Mouse (Mus musculus): ENCODE data around the gene Fam19a4.

Fam19a4 gene

DNA sequence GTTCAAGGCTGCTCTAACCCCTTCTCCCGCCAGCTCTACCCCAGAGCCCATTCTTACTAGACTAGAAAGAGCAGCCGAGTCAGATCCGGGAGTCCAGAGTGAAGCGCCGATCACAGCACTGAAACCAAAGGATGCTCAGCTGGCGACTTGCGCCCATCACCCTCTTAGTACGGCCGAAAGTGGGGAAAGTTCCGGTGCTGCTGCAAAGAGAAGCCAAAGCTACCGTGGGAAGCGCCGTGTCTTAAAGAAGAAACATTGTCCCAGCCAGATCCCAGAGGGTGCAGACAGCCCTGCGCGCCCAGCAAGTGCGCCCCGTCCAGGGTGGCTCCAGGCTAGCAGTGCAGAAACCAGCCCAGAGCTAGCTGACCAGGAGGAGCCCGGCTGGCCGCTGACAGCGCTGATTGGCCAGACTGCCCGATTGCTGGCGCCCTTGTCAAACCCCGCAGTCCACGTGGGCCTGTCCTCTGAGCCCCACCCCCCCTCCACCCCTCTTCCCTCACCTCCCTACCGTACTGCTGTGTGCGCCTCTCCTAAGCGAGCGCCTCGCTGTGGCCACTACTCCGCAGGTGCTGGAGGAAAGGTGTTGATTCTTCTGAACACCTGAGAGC lies at the start of gene Fam19a4:
Gene Fam19a4, minus strand, starts transcription at position 340 of the 608 bp plus-strand sequence.
- ChIA-PET CTCF (interaction anchor here in 2 of 4 experiments (1.1 to 2.3 kb wide), 6 partner anchors 14 to 90 kb away, joined by 3 to 7 read pairs (median 4); no protein-coding TSS in a partner anchor), POLR2A (interaction anchor here in 3 of 4 experiments (0.6 to 2.0 kb wide), 10 partner anchors 12 to 45 kb away, joined by 3 to 5 read pairs (median 3); no protein-coding TSS in a partner anchor)

DNA sequence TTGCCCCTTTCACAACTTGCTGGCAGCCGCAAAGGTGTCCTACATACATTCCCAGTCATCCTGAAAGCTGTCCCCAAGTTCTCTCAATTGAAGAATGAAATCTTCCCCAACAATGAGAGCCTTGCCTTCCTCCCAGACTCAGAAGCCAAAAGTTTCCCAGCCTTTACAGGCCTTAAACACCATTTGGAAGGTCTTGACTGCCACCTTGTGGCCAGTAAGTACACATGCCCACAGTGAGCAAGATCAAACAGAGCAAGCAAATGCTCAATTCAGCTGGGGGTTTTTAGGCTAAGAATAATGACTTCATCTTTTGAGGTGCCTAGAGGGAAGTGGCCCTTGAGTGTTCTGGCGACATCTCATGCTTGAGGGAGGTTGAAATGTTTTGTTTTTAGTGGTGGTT lies 46.6 kb upstream of the Fam19a4 start:
- CTCF ChIA-PET, result interaction anchor here (0.6 to 1.9 kb wide), 39 partner anchors 9 to 1883 kb away, joined by 3 to 6 read pairs (median 3); partner anchors contain the start of genes Eogt (in 1 of the 4) and Fam19a4 (in 1 of the 4)

DNA sequence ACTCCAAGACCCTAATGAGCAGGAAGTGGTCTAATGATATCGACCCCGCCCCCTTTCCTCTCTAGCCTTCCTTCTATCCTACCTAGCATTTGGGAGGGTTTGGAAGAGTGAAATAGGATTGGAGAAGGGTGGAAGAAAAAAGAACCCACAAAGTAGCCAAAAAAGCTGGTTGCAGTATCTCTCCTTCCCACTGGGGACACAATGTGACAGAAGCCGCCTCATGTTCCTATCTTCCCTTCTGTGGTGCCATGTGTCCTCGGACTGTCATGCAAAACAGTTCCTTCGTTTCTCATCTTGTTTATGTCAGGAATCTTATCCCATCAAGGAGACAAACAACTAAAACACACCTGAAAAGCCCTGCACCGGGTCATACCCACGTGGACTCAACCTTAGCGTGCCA lies 45.9 kb upstream of the Fam19a4 start:
- CTCF ChIA-PET, result interaction anchor here (0.6 to 1.9 kb wide), 26 partner anchors 9 to 1480 kb away, joined by 3 to 6 read pairs (median 3); partner anchors contain the start of gene Eogt (in 1 of the 4)
- POLR2A ChIA-PET, result interaction anchor here in 2 of 4 experiments (1.0 to 1.1 kb wide), 2 partner anchors 37 to 39 kb away, joined by 3 read pairs; no protein-coding TSS in a partner anchor

More for the DNA sequence above, 46.6 kb upstream of the Fam19a4 start:
- POLR2A ChIA-PET, result interaction anchor here in 3 of 4 experiments (0.9 to 1.3 kb wide), 5 partner anchors 19 to 166 kb away, joined by 3 to 13 read pairs (median 3); no protein-coding TSS in a partner anchor

DNA sequence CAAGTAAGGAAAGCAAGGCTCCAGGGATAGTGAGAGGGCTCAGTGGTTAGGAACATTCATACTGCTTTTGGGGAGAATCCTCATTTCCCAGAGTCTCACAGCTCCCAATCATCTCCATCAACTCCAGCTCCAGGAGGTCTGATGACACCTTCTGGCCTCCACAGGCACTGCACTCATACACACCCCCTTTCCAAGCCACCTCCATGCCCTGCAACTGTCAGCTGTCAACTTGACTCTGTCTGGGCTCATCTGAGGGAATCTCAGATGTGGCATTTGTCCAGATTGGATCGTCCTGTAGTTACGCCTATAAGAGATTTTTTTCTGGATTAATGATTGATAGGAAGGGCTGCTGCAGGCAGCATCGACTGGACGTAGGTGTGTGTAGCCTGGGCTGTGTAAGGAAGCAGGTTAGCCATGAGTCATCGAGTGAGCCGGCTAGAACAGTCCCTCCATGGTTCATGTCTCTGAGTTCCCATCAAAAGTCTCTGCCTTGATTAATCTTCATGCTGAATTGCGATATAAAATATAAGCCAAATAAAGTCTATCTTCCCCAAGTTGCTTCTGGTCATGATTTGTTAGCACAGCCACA lies 44.1 kb upstream of the Fam19a4 start:
- ChIA-PET POLR2A (interaction anchor here in 2 of 4 experiments (0.8 to 3.0 kb wide), 3 partner anchors 22 to 58 kb away, joined by 3 to 9 read pairs (median 3); no protein-coding TSS in a partner anchor), CTCF (interaction anchor here (0.5 to 1.8 kb wide), 35 partner anchors 10 to 313 kb away, joined by 3 to 8 read pairs (median 4); partner anchors contain the start of gene Fam19a4 (in 2 of the 4))

DNA sequence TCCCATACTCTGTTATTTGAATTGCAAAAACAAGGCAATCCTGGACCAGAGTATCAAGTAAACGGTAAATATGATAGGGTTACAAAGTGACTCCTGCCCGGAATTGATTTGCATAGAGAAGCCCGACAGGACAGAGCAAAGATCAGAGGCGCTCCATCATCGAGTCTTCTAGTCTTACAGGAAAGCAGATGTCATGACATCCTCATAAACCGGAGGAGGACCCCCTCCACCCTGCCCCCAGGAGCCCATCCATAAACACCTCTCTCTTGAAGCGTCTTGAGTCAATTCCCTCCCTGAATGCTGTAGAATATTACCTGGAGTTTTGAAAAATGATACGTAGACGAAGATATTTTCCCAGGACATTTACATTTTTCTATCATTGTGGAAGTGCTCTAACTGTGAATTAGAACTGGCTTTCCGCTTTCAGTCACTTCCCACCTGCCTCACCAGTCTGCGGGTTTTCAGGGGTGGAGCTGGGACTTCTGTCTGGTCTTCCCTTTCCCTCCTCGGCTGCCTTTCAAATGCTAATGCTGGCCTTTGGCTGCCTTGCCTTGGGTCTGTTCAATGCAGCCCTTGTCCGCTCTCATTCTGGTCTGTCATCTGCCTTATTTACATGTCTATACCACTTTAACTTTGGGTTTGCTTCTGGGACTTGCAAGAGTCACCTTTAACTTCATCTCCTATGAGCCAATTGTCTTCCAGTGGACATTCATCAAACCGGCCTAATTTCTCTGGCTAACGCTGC lies 41.9 kb upstream of the Fam19a4 start:
- POLR2A ChIA-PET, result interaction anchor here (0.6 to 3.0 kb wide), 16 partner anchors 10 to 646 kb away, joined by 3 to 9 read pairs (median 4); partner anchors contain the start of genes Fam19a4 (in 2 of the 4), Eogt (in 1 of the 4), Tmf1 (in 1 of the 4) and Uba3 (in 1 of the 4)
- CTCF ChIA-PET, result interaction anchor here in 3 of 4 experiments (0.6 to 1.6 kb wide), 8 partner anchors 11 to 258 kb away, joined by 3 read pairs; no protein-coding TSS in a partner anchor

DNA sequence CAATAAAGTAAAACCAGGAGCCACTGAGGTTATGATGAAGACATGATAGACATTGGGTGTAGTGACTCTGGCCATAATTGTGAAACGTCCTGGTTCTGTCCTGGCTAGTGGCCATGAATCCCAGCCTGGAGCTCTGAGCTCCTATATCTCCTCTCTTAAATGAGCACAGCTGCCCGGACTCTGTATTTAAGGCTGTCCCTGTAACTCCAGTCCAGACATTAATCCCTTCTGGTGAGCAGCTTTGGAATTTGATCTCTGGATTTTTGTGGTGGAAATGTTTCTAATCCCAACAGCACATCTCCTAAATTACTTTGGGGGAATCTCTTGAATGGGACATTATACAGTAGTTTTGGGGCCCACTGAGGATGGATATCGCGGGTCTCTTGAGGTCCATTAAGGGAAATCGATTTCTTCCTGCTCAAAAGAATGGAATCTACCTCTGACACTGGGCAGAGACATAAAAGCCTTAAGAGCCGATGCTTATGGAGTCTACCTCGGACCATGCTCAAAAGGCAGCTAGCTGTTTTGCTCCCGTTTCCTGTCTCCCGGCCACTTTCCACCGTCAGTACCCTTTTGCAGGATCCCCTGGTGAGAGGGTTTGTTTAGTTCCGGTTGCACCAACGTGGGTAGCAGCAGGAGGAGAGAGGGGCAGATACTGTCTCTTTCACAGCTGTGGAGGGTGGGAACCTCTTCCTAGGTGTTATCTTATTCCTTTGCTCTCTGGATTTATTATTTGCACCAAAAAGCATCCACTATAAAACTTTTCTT lies 41.2 kb upstream of the Fam19a4 start:
- ChIA-PET POLR2A (interaction anchor here (0.6 to 3.0 kb wide), 14 partner anchors 11 to 313 kb away, joined by 3 to 12 read pairs (median 6); partner anchors contain the start of genes Fam19a4 (in 1 of the 4) and Tmf1 (in 1 of the 4)), CTCF (interaction anchor here in 3 of 4 experiments (0.5 to 1.3 kb wide), 9 partner anchors 12 to 258 kb away, joined by 3 to 9 read pairs (median 3); no protein-coding TSS in a partner anchor)

DNA sequence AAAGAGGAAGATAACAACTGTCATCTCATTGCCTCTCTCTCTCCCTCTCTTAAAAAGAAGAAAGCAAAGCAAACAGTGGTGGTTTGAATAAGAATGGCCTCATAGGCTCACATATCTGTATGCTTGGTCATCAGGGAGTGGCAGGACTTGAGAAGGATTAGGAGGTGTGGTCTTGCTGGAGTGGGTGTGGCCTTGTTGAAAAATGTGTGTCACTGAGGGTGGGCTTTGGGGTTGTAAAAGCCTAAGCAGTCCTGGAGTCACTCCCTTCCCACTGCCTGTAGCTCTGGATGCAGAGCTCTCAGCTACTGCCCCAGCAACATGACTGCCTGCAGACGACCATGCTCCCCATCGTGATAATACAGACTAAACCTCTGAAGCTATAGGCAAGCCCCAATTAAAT lies 22.1 kb upstream of the Fam19a4 start:
- ChIA-PET POLR2A (interaction anchor here in 1 of 4 experiments (0.5 to 1.4 kb wide), 5 partner anchors 10 to 114 kb away, joined by 3 to 4 read pairs (median 3); no protein-coding TSS in a partner anchor), CTCF (interaction anchor here in 1 of 4 experiments (2.3 kb wide), 1 partner anchor 22 kb away, joined by 6 read pairs; no protein-coding TSS in a partner anchor)

DNA sequence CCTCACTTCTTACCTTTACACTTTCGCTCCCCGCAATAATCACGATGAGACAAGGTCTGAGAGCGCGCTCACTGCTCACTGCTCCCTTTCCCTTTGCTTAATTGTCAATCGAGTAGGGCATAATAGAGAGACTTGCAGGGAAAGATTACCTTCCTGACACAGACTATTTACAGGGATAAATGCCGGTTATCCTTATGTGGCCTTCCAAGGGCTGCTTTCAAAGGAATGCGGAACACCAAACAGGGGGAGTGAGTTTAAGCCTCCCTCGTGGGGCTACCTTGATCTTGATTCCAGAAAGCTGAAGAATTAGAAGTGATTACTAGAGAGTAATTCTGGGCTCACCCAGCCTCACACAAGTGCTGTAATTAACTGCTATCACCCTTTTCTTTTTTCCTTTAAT lies 19.8 kb upstream of the Fam19a4 start:
- CTCF ChIA-PET, result interaction anchor here in 1 of 4 experiments (2.3 kb wide), 1 partner anchor 24 kb away, joined by 6 read pairs; no protein-coding TSS in a partner anchor
- POLR2A ChIA-PET, result interaction anchor here in 2 of 4 experiments (0.5 to 0.7 kb wide), 2 partner anchors 33 to 1462 kb away, joined by 3 to 6 read pairs; no protein-coding TSS in a partner anchor

DNA sequence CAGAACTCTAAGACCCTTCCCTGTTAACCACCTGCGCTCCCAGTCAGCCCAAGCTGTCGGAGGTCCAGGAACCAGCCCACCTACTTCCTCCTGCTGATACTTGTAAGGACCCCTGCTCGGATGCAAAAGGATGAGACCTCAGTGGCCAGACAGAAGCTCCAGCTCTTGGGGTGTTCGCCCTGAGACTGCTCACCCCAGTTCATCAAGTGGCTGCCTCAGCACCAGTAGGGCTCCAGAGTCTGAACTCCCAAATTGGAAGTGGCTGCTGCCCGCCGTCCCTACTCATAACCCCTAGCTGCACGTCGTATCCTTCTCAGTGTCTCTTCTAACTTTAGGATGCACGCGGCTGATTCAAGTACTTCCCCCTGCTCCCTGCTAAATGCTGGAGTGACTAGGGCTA lies 614 bp downstream of the Fam19a4 start:
- ChIA-PET POLR2A (interaction anchor here in 3 of 4 experiments (0.6 to 2.0 kb wide), 9 partner anchors 11 to 118 kb away, joined by 3 to 4 read pairs (median 3); no protein-coding TSS in a partner anchor), CTCF (interaction anchor here in 3 of 4 experiments (1.1 to 2.3 kb wide), 7 partner anchors 13 to 91 kb away, joined by 3 to 7 read pairs (median 4); no protein-coding TSS in a partner anchor)

DNA sequence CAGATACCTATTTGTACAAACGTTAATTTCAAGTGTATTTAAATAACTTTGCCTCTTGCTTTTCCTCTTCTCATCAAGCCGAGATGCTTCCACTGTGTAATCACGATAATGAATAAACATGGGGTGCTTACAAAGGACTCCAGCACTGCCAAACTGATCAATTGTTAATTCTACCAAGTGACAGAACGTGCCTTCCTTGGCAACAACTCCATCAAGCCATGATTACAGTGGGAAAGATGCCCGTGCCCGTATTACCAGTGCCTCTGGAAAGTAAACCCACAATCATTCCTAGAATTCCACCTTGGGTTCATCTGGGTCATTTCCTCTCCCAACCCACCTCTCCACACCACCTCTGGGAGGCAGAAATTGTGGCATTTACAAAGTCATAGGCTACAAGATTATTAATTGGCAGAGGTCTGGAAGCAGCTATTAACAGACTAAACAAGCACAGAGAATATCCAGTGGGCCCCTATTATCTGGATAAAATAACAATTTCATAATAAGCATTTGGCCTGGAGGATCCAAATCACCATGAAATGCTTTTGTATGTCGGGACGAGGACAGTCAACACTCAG lies 7.9 kb downstream of the Fam19a4 start:
- ChIA-PET CTCF (interaction anchor here in 1 of 4 experiments (1.0 kb wide), 1 partner anchor 52 kb away, joined by 3 read pairs; no protein-coding TSS in a partner anchor), POLR2A (no interaction called here)

DNA sequence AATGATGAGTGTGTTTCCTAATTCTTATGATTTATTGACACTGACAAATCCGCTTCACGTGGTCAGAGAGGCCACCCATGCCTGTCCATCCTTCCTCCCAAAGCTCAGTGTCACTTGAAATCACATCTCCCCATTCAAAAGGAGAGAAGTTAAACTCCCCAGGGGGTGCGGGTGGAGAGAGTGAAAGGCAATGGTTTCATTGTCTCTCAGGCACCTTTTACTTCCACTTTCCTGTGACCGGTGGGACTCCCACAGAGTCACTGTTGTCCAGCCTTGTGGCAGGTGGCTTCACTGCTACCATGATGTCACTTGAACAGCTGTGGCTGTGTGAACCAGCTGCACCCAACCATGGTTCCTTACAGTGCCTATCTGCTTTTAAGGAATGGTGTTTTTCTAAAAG lies 11.8 kb downstream of the Fam19a4 start:
- POLR2A ChIA-PET, result interaction anchor here in 3 of 4 experiments (1.1 to 2.1 kb wide), 7 partner anchors 11 to 55 kb away, joined by 3 to 9 read pairs (median 4); partner anchors contain the start of gene Fam19a4 (in 2 of the 3)

DNA sequence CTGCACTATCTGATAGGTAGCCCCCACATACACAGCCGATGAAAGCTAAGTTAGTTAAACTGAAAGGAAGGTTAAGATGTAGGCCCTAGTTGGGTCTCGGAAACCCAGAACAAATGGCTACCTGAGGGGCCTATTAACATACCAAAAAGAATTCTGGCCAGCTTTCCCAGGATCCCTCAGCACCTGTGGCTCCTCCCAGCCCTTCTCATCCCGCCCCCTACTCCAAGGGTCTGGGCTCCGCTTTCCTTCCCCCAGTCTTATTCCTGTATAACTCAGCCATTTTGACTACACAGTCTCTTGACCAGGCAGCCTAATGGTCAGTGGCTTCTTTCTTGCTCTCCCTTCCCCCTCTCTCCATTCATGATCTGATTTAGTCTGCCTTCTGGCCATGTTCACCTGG lies 13.7 kb downstream of the Fam19a4 start:
- POLR2A ChIA-PET, result interaction anchor here (0.6 to 1.5 kb wide), 7 partner anchors 13 to 102 kb away, joined by 3 to 8 read pairs (median 3); partner anchors contain the start of gene Eogt (in 1 of the 4)

More for the DNA sequence above, 11.8 kb downstream of the Fam19a4 start:
- CTCF ChIA-PET, result interaction anchor here in 2 of 4 experiments (0.6 to 1.1 kb wide), 2 partner anchors 18 to 54 kb away, joined by 3 read pairs; no protein-coding TSS in a partner anchor

DNA sequence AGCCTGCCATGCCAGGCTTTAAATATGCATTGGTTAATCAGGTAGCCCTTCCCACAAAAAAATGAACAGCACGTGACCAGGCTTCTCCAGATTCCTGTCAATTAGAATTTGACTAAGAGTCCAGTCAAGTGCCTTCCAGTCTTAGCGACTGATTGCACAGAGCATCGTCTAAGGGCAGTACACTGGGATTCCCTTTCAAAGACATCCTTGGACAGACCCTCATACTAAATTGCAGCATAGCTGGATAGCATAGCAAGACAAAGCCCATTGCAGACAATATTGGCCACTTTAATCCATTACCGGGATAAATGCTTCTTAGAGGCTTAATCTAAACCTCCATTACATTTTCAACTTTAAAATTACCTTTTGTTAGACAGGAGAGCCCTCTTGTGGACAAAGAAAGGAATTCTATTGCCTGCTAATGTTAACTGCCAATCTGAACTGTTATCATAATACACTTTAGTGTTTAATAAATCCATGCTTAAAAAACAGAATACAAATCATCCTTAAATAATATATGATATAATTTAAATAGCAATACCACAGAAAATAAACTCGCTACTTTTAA lies 33.0 kb downstream of the Fam19a4 start:
- POLR2A ChIA-PET, result no interaction called here
- CTCF ChIA-PET, result interaction anchor here in 2 of 4 experiments (1.4 to 1.9 kb wide), 3 partner anchors 16 to 174 kb away, joined by 4 to 5 read pairs (median 5); no protein-coding TSS in a partner anchor

More for the DNA sequence above, 13.7 kb downstream of the Fam19a4 start:
- CTCF ChIA-PET, result interaction anchor here in 3 of 4 experiments (1.0 to 1.5 kb wide), 7 partner anchors 13 to 68 kb away, joined by 3 to 6 read pairs (median 4); partner anchors contain the start of gene Fam19a4 (in 1 of the 3)

DNA sequence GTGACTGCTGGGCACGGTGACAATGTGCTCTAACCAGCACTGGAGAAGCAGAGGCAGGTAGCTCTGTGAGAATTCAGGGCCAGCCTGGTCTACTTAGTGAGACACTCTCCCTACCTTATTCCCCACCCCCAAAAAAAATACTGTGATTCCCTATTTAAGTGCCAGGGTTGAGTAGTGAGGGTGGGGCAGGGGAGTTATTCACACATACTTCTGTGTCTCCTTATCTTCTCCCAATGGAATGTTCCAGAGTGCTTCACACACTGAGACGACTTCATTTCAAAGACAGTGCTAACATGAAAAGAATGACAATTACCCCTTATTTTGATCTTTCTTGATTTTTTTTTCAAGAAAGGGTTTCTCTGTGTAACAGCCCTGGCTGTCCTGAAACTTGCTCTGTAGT lies 40.9 kb downstream of the Fam19a4 start:
- ChIA-PET POLR2A (interaction anchor here in 1 of 4 experiments (0.9 kb wide), 1 partner anchor 22 kb away, joined by 3 read pairs; no protein-coding TSS in a partner anchor), CTCF (interaction anchor here in 1 of 4 experiments (0.6 kb wide), 1 partner anchor 1177 kb away, joined by 3 read pairs; no protein-coding TSS in a partner anchor)

DNA sequence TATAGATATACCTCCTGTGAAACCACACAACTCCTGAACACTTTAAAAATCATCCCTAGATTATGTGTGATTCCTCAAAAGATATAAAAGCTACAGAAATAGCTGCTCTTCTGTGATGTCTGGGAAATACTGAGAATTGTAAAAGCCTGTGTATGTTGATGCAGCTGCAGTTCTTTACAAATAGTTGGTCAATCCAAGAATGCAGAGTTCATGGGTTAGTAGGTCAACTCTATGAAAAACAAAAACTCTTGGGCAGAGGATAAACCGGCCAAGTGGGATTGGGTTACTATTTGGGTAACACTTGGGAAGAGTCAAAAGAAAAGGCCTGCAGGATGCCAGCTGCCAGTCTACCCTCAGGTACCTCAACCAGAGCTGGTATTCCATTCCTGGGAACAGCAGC lies 43.5 kb downstream of the Fam19a4 start:
- ChIA-PET POLR2A (interaction anchor here in 1 of 4 experiments (0.6 kb wide), 1 partner anchor 91 kb away, joined by 5 read pairs; no protein-coding TSS in a partner anchor), CTCF (no interaction called here)

DNA sequence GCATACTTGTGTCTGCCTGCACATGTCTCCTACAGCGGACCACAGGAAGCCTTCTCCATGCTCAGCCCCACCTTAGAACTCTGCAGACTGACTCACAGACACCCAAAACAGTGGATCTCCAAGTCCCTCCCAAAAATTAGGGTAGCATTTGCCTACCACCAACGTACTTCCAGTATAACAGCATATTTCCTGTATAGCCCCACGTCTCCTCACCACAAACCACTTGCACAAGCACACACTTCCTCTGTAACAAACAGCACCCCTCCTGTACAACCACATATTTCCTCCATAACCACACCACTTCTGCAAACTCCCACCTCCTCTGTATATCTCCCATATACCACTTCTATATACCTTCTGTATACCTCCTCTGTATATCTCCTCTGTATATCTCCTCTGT lies 44.2 kb downstream of the Fam19a4 start:
- POLR2A ChIA-PET, result interaction anchor here in 2 of 4 experiments (0.6 kb wide), 2 partner anchors 92 to 1799 kb away, joined by 3 to 5 read pairs; no protein-coding TSS in a partner anchor
- CTCF ChIA-PET, result no interaction called here

Measured in embryonic stem cell, embryonic (primary cell).